Mouse (Mus musculus) C2C12 (cell line): Measurements from ENCODE around the gene Usp2.

Experiments used
- CTCF ChIP-seq: IDR thresholded peaks from one replicate; pipeline ENCODE4 v1.5.1; 2011; ENCODE audit not compliant: control insufficient read depth, insufficient read depth, insufficient read length
- MAX ChIP-seq: IDR thresholded peaks from one replicate; pipeline ENCODE4 v1.6.1; 2011; ENCODE audit warnings: mild to moderate bottlenecking, control low read depth
- MYOD1 ChIP-seq: IDR thresholded peaks from one replicate; pipeline ENCODE4 v1.6.1; 2011; ENCODE audit warnings: low read depth; ENCODE audit not compliant: control insufficient read depth, insufficient read length

DNA sequence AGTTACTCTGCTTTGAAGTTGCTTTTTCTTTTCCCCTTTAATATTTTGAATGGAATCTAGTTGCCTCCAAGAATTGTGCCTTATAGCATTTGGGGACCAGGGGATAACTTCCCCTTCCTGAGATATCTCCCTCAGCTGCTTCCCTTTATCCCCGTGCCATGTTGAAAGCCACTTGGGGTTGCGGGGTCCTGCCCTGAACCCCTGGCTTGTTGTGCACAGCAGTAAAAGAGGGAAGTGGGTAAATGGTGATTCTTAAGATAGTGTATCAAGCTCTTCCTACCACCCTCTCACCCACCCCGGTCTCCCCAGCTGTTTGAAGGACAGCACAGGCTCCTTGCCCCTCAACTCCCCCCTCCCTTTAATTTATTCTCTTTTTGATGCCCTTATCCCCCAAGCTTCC is 27.9 kb downstream of the Usp2 start:
- no peak for TF ChIP-seq CTCF
- TF ChIP-seq MAX = no peak
- TF ChIP-seq MYOD1 = no peak
